Mouse (Mus musculus) adrenal gland, postnatal 4 days (tissue): Measurements from ENCODE around the gene Spef1. TPM values are rescaled to one million over a fixed set of nuclear protein-coding genes. Genes with fewer than 3 reads are reported as not detected.

Experiments
- DNase-seq, 2 experiments: peaks; one replicate each; pipeline ENCODE4 v3.0.0; 2021 to 2022; ENCODE audit warnings: low spot score in 2 of 2, mixed read lengths in 2 of 2
- total RNA-seq, 2 experiments: library from RNA; stranded (reverse); gene quantifications; 2 replicates each; pipeline ENCODE4 v1.2.3; 2021

The Spef1 gene
- total RNA-seq, 2 experiments from 2014 or later: 5.8 to 6.7 TPM

- DNase-seq: no peak
Measured at GRCm38 (mm10) chr2:131208356-131208755, 21.3 kb upstream of the Spef1 start.

GRCm38 (mm10) chr2:131206778-131207177 is 19.7 kb upstream of the Spef1 start, which contains the start of gene Ap5s1:
Ap5s1 (plus strand) TSS chr2:131207078.
- no peak for DNase-seq

- DNase-seq: no peak
Measured at GRCm38 (mm10) chr2:131205521-131206182, 18.6 kb upstream of the Spef1 start.

DNA sequence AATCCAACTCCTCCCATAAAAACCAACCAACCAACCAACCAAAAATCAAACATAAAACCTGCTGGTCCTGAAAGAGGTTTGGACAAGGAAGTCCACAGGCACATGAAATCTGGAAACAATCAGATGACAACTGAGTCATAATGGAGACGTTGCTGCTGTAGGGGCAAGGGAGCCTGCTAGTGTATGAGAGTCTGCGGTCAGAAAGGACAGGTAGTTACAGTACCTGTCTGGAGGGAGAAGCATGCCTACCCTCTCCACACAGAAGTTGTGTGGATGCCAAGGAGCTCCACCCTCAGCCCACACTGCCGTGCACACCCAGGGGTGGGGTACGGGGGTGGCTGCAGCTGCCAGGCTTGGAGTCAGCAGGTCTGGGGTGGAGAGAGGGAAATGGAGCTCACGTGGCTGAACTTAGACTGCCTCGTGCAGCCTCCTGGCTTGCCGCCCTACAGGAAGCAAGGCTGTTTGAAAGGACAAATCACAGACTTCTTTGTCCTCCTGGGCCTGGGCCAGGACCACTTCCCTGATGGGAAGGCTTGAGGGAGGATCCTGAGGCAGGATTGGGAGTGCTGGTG is 17.4 kb upstream of the Spef1 start:
- peak; percentile 40 to 63 for DNase-seq

DNA sequence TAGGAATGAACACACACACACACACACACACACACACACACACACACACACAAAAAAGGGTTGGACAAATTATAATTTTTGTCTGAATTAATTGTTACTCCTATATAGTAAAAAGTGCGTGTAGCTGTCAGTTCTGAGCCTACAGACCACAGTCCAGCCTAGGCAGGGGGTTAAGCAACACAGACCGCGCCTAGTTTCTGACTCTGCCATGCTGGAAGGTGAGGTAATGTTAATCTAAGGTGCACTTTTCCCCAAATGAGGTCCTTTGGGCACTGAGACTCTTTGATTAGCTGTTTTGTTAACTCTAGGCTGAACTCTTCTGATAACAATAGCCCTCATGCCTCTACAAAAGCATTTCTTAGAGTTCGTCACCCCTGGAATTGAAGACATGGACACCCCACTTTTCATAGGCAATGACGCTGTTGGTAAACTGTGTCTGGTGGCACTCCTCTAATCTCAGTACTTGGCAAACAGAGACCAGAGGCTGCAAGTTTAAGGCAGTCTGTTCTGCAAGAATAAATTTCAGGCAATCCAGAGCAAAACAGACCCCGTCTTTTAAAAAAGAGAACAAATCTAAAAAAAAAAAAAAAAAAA is 16.8 kb upstream of the Spef1 start:
- no peak for DNase-seq

GRCm38 (mm10) chr2:131201262-131201661 is 14.2 kb upstream of the Spef1 start:
- DNase-seq: no peak

DNA sequence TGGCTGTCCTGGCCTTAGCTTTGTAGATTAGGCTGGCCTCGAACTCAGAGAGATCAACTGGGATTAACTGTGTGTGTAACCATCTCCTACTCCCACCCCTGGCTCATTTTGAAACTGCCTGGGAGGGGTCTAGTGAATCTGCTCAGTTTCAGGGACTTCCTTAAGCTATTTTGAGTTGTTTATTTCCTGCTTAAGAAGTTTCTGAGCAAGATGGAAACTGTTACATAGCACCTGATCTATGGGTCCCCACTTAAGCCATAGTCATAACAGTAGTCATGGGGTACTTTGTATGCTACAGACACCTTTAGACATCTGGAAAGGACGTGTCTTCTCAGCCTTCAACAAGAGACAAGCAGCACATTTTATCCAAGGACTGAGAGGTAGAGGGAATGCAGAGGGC is 13.6 kb upstream of the Spef1 start:
- no peak for DNase-seq

- DNase-seq: no peak
Measured at GRCm38 (mm10) chr2:131196606-131197316, 9.7 kb upstream of the Spef1 start.

DNA sequence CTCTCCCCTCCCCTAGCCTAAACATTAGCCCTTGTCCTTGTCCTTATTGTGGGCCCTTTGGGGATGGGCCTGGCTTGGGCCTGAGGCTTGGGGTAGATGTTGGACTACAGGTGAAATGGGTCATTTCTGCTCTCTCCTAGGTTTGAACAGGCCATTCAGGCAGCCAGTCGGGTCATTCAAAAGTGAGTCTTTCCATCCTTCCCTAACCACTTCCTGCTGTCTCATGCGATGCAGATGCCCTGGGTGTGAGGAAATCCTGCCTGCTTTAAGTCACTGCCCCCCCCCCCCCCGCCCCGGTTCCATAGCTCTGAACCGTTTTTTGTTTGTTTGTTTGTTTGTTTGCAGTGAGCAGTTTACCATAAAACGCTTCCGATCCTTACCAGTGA is 3.9 kb upstream of the Spef1 start:
- no peak for DNase-seq

GRCm38 (mm10) chr2:131190344-131191004 is 3.4 kb upstream of the Spef1 start:
- no peak for DNase-seq

GRCm38 (mm10) chr2:131189521-131190309 is 2.6 kb upstream of the Spef1 start:
- DNase-seq: no peak

- no peak for DNase-seq
Measured at GRCm38 (mm10) chr2:131188311-131188710, 1.2 kb upstream of the Spef1 start.

- DNase-seq: no peak
Measured at GRCm38 (mm10) chr2:131187602-131187922, 480 bp upstream of the Spef1 start.

DNA sequence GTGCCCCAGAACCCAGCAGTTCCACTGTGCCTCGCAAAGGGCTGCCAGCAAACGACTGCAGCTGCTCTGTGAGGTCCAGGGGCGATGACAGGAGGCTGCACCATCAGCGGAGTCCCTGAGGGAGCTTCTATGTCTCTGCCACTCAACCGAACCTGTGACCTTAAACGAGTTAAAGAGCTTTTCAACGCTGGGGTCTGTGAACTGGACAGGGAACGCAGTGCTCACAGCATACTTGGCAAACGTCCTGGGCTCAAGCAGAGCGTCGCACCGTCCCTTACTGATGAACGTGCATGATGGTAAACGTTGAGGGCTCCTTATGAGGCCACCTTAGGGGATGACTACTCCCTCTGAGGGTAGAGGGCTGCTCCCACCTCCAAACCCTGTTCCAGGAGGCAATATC is 739 bp downstream of the Spef1 start:
- DNase-seq: no peak

DNA sequence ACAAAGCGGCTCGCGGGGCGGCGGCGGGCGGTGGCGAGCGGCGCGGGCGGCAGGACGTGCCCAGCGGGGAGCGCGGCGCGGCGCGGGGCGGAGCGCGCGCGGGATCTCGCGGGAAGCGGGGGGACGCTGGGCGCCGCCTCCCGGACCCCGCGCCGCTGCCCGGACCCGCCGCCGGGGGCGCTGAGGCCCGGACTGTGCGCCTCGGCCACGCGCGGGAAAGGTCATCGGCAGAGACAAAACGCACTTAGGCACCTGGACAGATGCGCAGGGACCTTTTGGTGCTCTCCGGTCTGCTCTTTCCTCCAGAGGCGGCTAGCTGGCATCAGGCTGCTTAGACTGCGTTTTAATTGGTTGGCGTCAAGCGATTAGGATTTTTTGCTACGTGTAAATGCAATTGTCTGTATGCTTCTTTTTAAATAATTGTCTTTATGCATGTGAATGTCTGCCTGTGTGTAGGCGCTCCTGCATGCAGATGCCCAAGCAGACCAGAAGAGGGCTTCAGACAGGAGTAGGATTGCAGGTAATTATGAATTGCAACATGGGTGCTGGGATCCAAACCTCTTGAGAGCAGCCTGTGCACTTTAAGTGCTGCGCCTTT is 7.0 kb downstream of the Spef1 start, which contains the start of gene Cenpb:
Gene Cenpb, minus strand, starts transcription at position 78 of the 598 bp plus-strand sequence.
- peak; percentile 61 to 69 for DNase-seq

DNA sequence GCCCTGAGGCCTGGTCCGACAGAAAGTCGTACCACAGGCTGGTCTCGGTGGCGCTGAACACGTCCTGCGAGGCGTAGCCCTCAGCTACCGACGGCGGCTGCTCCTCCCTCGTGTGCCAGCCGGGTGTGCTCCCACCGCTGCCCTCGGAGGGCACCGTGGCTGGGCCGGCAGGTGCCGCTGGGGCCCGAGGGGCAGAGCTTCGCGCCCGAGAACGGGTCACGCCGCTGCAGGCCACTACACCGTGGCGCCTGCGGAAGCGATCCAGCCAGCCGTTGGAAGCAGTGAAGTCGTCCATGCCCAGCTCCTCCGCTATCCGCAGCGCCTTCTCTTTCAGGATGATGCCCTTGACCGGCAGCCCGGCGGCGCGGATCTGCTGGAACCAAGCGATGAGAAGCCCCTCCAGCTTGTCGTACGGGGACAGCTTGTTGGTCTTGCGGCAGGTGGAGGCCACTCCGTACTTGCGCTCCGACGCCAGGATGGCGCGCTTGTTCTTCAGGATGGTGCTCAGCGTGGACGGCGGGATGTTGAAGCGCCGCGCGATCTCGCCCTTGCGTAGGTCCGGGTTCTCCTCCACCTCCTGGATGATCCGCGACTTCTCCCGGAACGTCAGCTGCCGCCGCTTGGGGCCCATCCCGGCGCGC is 7.7 kb downstream of the Spef1 start:
- DNase-seq: peak in 1 of 2 experiments; percentile 37

- no peak for DNase-seq
Measured at GRCm38 (mm10) chr2:131178828-131179245, 8.2 kb downstream of the Spef1 start.

- no peak for DNase-seq
Measured at GRCm38 (mm10) chr2:131177932-131178331, 9.2 kb downstream of the Spef1 start.

GRCm38 (mm10) chr2:131176491-131176890 is 10.6 kb downstream of the Spef1 start:
- DNase-seq: no peak

GRCm38 (mm10) chr2:131175945-131176309 is 11.2 kb downstream of the Spef1 start:
- no peak for DNase-seq
